Mouse (Mus musculus) intestine, embryonic 15.5 days (tissue): ENCODE data around the gene Gucy2e. TPM values are rescaled to one million over a fixed set of nuclear protein-coding genes. Genes with fewer than 3 reads are reported as not detected.
A peak's percentile ranks its signal among the peaks of the same experiment; 100 is the strongest.

Experiments
- ATAC-seq: fragments of 200-750 bp; cut with Nextera tagmentation; 2 replicates; pipeline ENCODE4 v1.8.0; 2017; ENCODE audit warnings: moderate TSS enrichment, moderate library complexity
- H3K27ac ChIP-seq: fragments of 300-500 bp; sonication (generic); 2 replicates; pipeline ENCODE4 v1.5.1; 2015; ENCODE audit warnings: mild to moderate bottlenecking, inconsistent platforms
- H3K27me3 ChIP-seq: fragments of 300-500 bp; sonication (generic); replicated peaks from 2 replicates; pipeline ENCODE4 v1.6.1; 2015; ENCODE audit warnings: inconsistent platforms
- H3K36me3 ChIP-seq: fragments of 300-500 bp; sonication (generic); 2 replicates; pipeline ENCODE4 v1.6.1; 2015; ENCODE audit warnings: inconsistent platforms
- H3K4me1 ChIP-seq: fragments of 300-500 bp; sonication (generic); replicated peaks from 2 replicates; pipeline ENCODE4 v1.6.1; 2015; ENCODE audit warnings: inconsistent platforms
- H3K4me2 ChIP-seq: fragments of 300-500 bp; sonication (generic); replicated peaks from 2 replicates; pipeline ENCODE4 v1.6.1; 2015; ENCODE audit warnings: mild to moderate bottlenecking, inconsistent platforms
- H3K4me3 ChIP-seq: fragments of 300-500 bp; sonication (generic); replicated peaks from 2 replicates; pipeline ENCODE4 v1.5.1; 2015; ENCODE audit warnings: inconsistent platforms
- H3K9ac ChIP-seq: fragments of 300-500 bp; sonication (generic); 2 replicates; pipeline ENCODE4 v1.6.1; 2015; ENCODE audit warnings: inconsistent platforms
- H3K9me3 ChIP-seq: fragments of 300-500 bp; sonication (generic); 2 replicates; pipeline ENCODE4 v1.6.1; 2016; ENCODE audit warnings: inconsistent platforms
- WGBS: fragments of 180-500 bp; shearing (Covaris S2); methylation state at CpG from one replicate; pipeline ENCODE4 v1.1.7; 2015; 5-methylcytosine and 5-hydroxymethylcytosine counted together
- polyA plus RNA-seq: library from polyadenylated mRNA; unstranded; fragments of >200 nt; fragmentation: Nextera tagmentation; extraction: Ambion mirVana; gene quantifications from 2 replicates; pipeline ENCODE4 v1.2.1, GENCODE M21; 2015

Gucy2e gene
- polyA plus RNA-seq, 1 experiment from 2014 or later = 0.10 TPM

GRCm38 (mm10) chr11:69233141-69233540, 3.7 kb downstream of the Gucy2e start:
- ATAC-seq = no peak
- peaks cover 24% of the 10 kb centered on the region for H3K27me3 ChIP-seq
- H3K4me3 ChIP-seq = no peak overlapping the region
- no peaks in the 10 kb centered on the region for H3K36me3 ChIP-seq
- H3K27ac ChIP-seq = no peak overlapping the region
- H3K4me1 ChIP-seq = peaks cover 14% of the 10 kb centered on the region
- no peak overlapping the region for H3K9ac ChIP-seq
- no peak overlapping the region for H3K4me2 ChIP-seq
- 81% methylated on average over 2 of the region's 2 CpGs for WGBS
- H3K9me3 ChIP-seq = no peaks in the 10 kb centered on the region

DNA sequence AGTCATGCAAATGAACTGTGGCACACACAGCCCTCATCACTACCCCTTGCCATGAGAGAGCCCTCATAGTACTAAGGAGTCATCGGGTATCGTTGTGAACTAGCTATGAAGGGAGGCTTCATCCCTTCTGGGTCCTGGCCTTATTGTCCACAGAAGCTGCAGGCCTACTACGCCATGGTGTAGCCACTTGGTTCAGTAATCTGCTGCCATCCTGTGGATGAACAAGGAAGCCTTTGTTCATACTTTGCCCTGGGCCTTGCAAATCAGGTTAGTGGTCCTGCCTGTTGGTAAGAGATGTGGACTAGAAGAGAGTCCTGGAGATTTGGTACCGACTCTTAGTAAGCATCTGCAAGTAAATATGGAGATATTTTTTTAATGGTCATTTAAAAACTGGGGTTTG, 6.4 kb downstream of the Gucy2e start:
- no peak overlapping the region for H3K9ac ChIP-seq
- no peaks in the 10 kb centered on the region for H3K36me3 ChIP-seq
- no peaks in the 10 kb centered on the region for H3K9me3 ChIP-seq
- 0 out of 2 replicates have a peak, but pooled peaks cover 3% of the 10 kb centered on the region for H3K4me1 ChIP-seq
- ATAC-seq = no peak
- peaks cover 2% of the 10 kb centered on the region for H3K27me3 ChIP-seq
- WGBS = 73% methylated on average over 4 of the region's 4 CpGs
- H3K4me2 ChIP-seq = no peak overlapping the region
- no peak overlapping the region for H3K27ac ChIP-seq
- no peak overlapping the region for H3K4me3 ChIP-seq

DNA sequence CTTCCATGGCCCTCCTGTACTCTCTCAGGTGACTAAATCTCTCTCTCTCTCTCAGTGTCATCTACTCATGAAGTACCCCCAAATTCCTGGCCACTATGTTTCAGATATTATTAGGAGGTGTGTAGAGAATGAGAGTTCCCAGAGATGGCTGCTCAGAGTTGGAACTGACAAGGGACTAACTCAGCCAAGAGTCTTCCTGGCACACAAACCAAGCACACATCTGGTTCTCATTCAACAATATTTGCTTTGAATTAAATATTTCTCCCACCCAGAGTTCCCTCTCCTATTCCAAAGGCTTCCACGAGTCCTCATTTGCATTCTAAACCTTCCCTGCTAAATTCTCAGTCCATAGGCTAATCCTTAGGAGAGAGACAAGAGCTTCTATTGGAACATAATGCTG, 11.1 kb downstream of the Gucy2e start:
- Histone ChIP-seq H3K27ac (no peak overlapping the region), H3K4me2 (no peak overlapping the region), H3K36me3 (no peaks in the 10 kb centered on the region), H3K27me3 (no peaks in the 10 kb centered on the region; the same call in 1 of the 2 replicates), H3K4me3 (no peak overlapping the region), H3K9me3 (no peaks in the 10 kb centered on the region), H3K4me1 (no peaks in the 10 kb centered on the region), H3K9ac (no peak overlapping the region)
- no peak for ATAC-seq
- WGBS = 76% methylated on average over 1 of the region's 1 CpGs

DNA sequence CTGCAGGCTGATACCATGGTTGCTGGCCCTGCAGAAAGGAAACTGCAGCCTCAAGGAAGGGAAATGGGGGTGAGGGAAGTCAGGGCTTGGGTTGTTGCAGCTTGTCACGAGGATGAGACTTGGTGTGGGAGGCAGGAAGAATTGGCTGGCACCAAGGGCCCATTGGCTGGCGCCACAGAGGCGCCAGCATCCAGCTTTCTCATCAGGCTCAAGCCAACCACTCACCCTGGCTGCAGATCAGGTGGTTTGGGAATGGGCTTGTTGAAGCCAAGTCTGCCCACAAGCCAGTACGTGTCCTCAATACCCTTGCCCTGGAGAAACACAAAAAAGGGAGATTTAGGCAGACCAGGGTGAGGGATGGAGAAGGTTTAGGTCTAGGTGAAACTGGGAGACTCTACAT, 13.7 kb downstream of the Gucy2e start:
- Histone ChIP-seq H3K9me3 (no peaks in the 10 kb centered on the region), H3K4me2 (no peak overlapping the region), H3K27ac (no peak overlapping the region), H3K4me1 (no peaks in the 10 kb centered on the region), H3K27me3 (no peaks in the 10 kb centered on the region; the same call in 1 of the 2 replicates), H3K9ac (no peak overlapping the region), H3K4me3 (no peak overlapping the region), H3K36me3 (no peaks in the 10 kb centered on the region)
- 79% methylated on average over 4 of the region's 4 CpGs for WGBS
- ATAC-seq = no peak

DNA sequence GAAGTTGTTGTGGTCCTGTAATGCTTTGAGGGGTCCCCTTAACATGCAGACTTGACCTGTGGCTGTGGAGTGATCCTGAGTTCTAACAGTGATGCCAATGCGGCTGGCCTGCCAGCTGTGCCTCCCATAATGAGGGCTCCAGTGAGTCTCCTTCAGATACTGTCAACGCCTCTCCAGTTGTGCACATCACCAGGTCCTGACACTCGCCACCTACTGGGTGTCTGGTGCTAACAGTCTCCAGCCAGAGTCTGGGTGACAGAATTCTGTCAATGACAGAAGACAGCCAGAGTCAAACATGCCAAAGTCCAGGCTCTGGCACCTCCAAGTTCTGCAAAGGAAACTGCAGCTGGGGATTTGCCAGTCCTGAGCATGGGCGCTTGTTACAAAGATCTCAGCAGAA, 15.8 kb downstream of the Gucy2e start:
- whole genome bisulfite sequencing = 72% methylated on average over 4 of the region's 4 CpGs
- Histone ChIP-seq H3K4me3 (no peak overlapping the region), H3K4me2 (no peak overlapping the region), H3K27ac (no peak overlapping the region), H3K9ac (no peak overlapping the region), H3K36me3 (no peaks in the 10 kb centered on the region), H3K27me3 (no peaks in the 10 kb centered on the region), H3K9me3 (no peaks in the 10 kb centered on the region), H3K4me1 (no peaks in the 10 kb centered on the region)
- ATAC-seq = no peak

- Histone ChIP-seq H3K9me3 (no peaks in the 10 kb centered on the region), H3K27ac (no peak overlapping the region), H3K4me3 (no peak overlapping the region), H3K36me3 (no peaks in the 10 kb centered on the region), H3K9ac (no peak overlapping the region), H3K27me3 (no peaks in the 10 kb centered on the region), H3K4me2 (no peak overlapping the region), H3K4me1 (no peaks in the 10 kb centered on the region)
- WGBS = 58% methylated on average over 2 of the region's 2 CpGs
- no peak for ATAC-seq
Measured at GRCm38 (mm10) chr11:69218661-69219060, 18.2 kb downstream of the Gucy2e start.

GRCm38 (mm10) chr11:69217411-69217810, 19.4 kb downstream of the Gucy2e start:
- Histone ChIP-seq H3K9ac (no peak overlapping the region), H3K27me3 (no peaks in the 10 kb centered on the region), H3K27ac (no peak overlapping the region), H3K4me2 (no peak overlapping the region), H3K36me3 (no peaks in the 10 kb centered on the region), H3K4me1 (no peaks in the 10 kb centered on the region), H3K9me3 (no peaks in the 10 kb centered on the region), H3K4me3 (no peak overlapping the region)
- 86% methylated on average over 5 of the region's 5 CpGs for WGBS
- ATAC-seq = no peak

DNA sequence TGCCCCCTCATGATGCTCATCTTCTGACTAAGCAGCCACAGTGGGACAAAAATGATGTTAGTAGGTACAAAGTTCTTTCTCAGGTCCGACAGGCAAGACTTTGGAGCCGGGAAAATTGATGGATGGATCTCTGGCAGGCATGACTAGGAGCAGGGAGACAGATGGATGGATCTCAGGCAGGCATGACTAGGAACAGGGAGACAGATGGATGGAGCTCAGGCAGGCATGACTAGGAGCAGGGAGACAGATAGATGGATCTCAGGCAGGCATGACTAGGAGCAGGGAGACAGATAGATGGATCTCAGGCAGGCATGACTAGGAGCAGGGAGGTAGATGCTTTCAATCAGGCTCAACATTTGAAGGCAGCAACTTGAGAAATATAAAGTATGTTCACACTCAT, 25.4 kb downstream of the Gucy2e start:
- H3K36me3 ChIP-seq = no peaks in the 10 kb centered on the region
- H3K9ac ChIP-seq = no peak overlapping the region
- no peak overlapping the region for H3K27ac ChIP-seq
- H3K27me3 ChIP-seq = no peaks in the 10 kb centered on the region
- no peak for ATAC-seq
- no peaks in the 10 kb centered on the region for H3K4me1 ChIP-seq
- H3K4me2 ChIP-seq = no peak overlapping the region
- no peak overlapping the region for H3K4me3 ChIP-seq
- H3K9me3 ChIP-seq = no peaks in the 10 kb centered on the region
- 28% methylated on average over 2 of the region's 2 CpGs for WGBS

GRCm38 (mm10) chr11:69202469-69203230, 34.2 kb downstream of the Gucy2e start:
- no peak overlapping the region for H3K9ac ChIP-seq
- no peaks in the 10 kb centered on the region for H3K36me3 ChIP-seq
- no peak overlapping the region for H3K27ac ChIP-seq
- no peak for ATAC-seq
- no peaks in the 10 kb centered on the region for H3K9me3 ChIP-seq
- H3K4me3 ChIP-seq = no peak overlapping the region
- H3K4me1 ChIP-seq = no peaks in the 10 kb centered on the region
- 82% methylated on average over 13 of the region's 13 CpGs for WGBS
- H3K4me2 ChIP-seq = no peak overlapping the region
- H3K27me3 ChIP-seq = peaks cover 1% of the 10 kb centered on the region; the same call in 1 of the 2 replicates

DNA sequence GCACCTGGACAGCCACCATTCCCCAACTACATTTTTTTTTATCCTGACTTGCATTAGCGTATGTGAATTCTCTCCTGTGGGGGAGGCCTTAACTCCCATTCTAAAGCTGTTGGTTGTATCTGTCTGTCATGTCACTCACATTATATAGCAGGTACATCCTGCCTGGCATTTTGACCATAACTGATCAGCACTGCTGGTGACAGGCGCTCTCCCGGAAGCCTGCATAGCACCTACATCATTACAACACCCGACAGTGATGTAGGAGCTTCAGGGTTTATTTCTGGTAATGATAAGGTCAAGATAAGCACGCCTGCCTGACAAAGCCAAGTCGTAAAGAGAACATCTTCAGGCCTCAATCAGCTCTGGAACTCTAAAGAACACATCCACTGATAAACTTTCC, 36.6 kb downstream of the Gucy2e start:
- 42% methylated on average over 6 of the region's 6 CpGs for WGBS
- H3K27ac ChIP-seq = no peak overlapping the region
- no peak for ATAC-seq
- H3K4me1 ChIP-seq = 0 out of 2 replicates have a peak, but pooled peaks cover 4% of the 10 kb centered on the region
- no peak overlapping the region for H3K4me2 ChIP-seq
- H3K27me3 ChIP-seq = peaks cover 16% of the 10 kb centered on the region
- no peaks in the 10 kb centered on the region for H3K36me3 ChIP-seq
- no peak overlapping the region for H3K9ac ChIP-seq
- no peaks in the 10 kb centered on the region for H3K9me3 ChIP-seq
- no peak overlapping the region for H3K4me3 ChIP-seq

GRCm38 (mm10) chr11:69199251-69199650, 37.6 kb downstream of the Gucy2e start:
- no peak overlapping the region for H3K9ac ChIP-seq
- H3K4me1 ChIP-seq = 0 out of 2 replicates have a peak, but pooled peaks cover 4% of the 10 kb centered on the region
- H3K36me3 ChIP-seq = no peaks in the 10 kb centered on the region
- ATAC-seq = no peak
- no peak overlapping the region for H3K4me3 ChIP-seq
- peaks cover 16% of the 10 kb centered on the region for H3K27me3 ChIP-seq
- H3K27ac ChIP-seq = no peak overlapping the region
- no peak overlapping the region for H3K4me2 ChIP-seq
- WGBS = 91% methylated on average over 1 of the region's 1 CpGs
- no peaks in the 10 kb centered on the region for H3K9me3 ChIP-seq

- Histone ChIP-seq H3K4me3 (peak within 1 kb of the TSS; percentile 25), H3K9ac (0 out of 2 replicates have a peak within 1 kb of the TSS, but pooled peaks have one; percentile 17), H3K4me2 (peak within 1 kb of the TSS; percentile 69), H3K27me3 (peaks cover 16% of the 10 kb centered on the region), H3K36me3 (no peaks in the 10 kb centered on the region), H3K9me3 (no peaks in the 10 kb centered on the region), H3K27ac (no peak within 1 kb of the TSS), H3K4me1 (0 out of 2 replicates have a peak, but pooled peaks cover 4% of the 10 kb centered on the region)
- ATAC-seq = no peak
- 28% methylated on average over 6 of the region's 6 CpGs for WGBS
Measured at GRCm38 (mm10) chr11:69197743-69198142, 39.1 kb downstream of the Gucy2e start, which contains the start of gene Alox8. Alox8 (minus strand) TSS chr11:69197843.

DNA sequence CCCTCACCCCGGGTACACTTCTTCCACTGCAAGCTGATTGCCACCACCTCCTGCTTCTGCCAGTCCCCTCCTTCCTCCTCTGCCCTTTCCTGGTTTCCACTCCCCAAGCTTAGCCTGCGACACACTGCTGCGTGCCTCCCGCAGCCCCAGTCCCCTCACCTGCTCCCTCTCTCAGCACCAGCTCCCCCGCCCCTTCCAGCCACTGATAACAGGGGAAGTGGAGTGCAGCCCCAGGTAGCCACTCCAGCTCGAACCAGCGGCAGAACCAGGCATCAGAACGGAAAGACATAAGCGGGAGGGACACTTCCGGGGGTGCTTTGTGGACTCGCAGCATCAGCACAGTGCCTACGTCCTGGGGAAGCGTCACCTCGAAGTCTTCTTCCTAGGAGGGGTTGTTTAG, 39.6 kb downstream of the Gucy2e start:
- WGBS = under 1% methylated on average over 14 of the region's 14 CpGs

More for the DNA sequence above, 39.6 kb downstream of the Gucy2e start:
- Histone ChIP-seq H3K27me3 (peaks cover 16% of the 10 kb centered on the region), H3K9ac (0 out of 2 replicates have a peak overlapping the region, but pooled peaks have one; percentile 17), H3K36me3 (no peaks in the 10 kb centered on the region), H3K4me3 (peak overlapping the region; percentile 25), H3K4me1 (0 out of 2 replicates have a peak, but pooled peaks cover 4% of the 10 kb centered on the region), H3K4me2 (peak overlapping the region; percentile 69), H3K27ac (no peak overlapping the region), H3K9me3 (no peaks in the 10 kb centered on the region)
- ATAC-seq = peak; percentile 20; the same call in 1 of the 2 replicates
